Mouse (Mus musculus): ENCODE data around the gene Cacng2. TPM values are rescaled to one million over a fixed set of nuclear protein-coding genes. Genes with fewer than 3 reads are reported as not detected.
A peak's percentile ranks its signal among the peaks of the same experiment; 100 is the strongest.

Cacng2 gene
- polyA plus RNA-seq, 1 experiment from 2014 or later: 0.04 TPM

- Histone ChIP-seq H3K9me3 (replicated peaks) (no peaks in the 10 kb centered on the region), H3K27ac (replicated peaks) (no peak overlapping the region), H3K36me3 (peaks cover 26% of the 10 kb centered on the region), H3K4me3 (replicated peaks) (no peak overlapping the region), H3K27me3 (no peaks in the 10 kb centered on the region), H3K4me2 (replicated peaks) (no peak overlapping the region), H3K9ac (no peak overlapping the region), H3K4me1 (no peaks in the 10 kb centered on the region)
- WGBS: 79% methylated on average over 4 of the region's 4 CpGs
- 0 out of 2 replicates have a peak, but pooled peaks have one; percentile 66 for ATAC-seq (ENCODE audit: insufficient number of reproducible peaks, low FRiP score, low TSS enrichment, low read depth)
Measured at GRCm38 (mm10) chr15:77945711-77946110, 174.1 kb downstream of the Cacng2 start.

Other genes starting within 250 kb of the Cacng2 start
- 225 and 235 TPM in 2 replicates for gene Txn2, start 191.0 kb downstream of the Cacng2 start, polyA plus RNA-seq (2015; fragmentation: Nextera tagmentation; extraction: Ambion mirVana)
- gene Foxred2, start 163.3 kb downstream of the Cacng2 start, polyA plus RNA-seq (2015; fragmentation: Nextera tagmentation; extraction: Ambion mirVana): 4.9 and 6.1 TPM in 2 replicates
- gene Eif3d, start 149.2 kb downstream of the Cacng2 start, polyA plus RNA-seq (2015; fragmentation: Nextera tagmentation; extraction: Ambion mirVana): 177 and 186 TPM in 2 replicates
- 89.5 and 97.3 TPM in 2 replicates for gene Ift27, start 54.1 kb upstream of the Cacng2 start, polyA plus RNA-seq (2015; fragmentation: Nextera tagmentation; extraction: Ambion mirVana)
- not detected in 2 replicates for gene Pvalb, start 86.4 kb upstream of the Cacng2 start, polyA plus RNA-seq (2015; fragmentation: Nextera tagmentation; extraction: Ambion mirVana)
- 4.7 and 6.2 TPM in 2 replicates for gene Ncf4, start 124.8 kb upstream of the Cacng2 start, polyA plus RNA-seq (2015; fragmentation: Nextera tagmentation; extraction: Ambion mirVana)
- gene Csf2rb2, start 185.7 kb upstream of the Cacng2 start, polyA plus RNA-seq (2015; fragmentation: Nextera tagmentation; extraction: Ambion mirVana): 1.2 and 1.5 TPM in 2 replicates
- gene Csf2rb, start 205.7 kb upstream of the Cacng2 start, polyA plus RNA-seq (2015; fragmentation: Nextera tagmentation; extraction: Ambion mirVana): 6.4 and 6.9 TPM in 2 replicates

Data from embryonic facial prominence, embryonic 15.5 days (tissue).